Mouse (Mus musculus) hindbrain, embryonic 14.5 days (tissue): ENCODE measurements around the gene Erc1. TPM values are rescaled to one million over a fixed set of nuclear protein-coding genes. Genes with fewer than 3 reads are reported as not detected.
"Not testable (repeated sequence)": the region's sequence is repeated elsewhere in the genome, so short reads cannot be mapped to it uniquely, and the experiment has no call there.

ENCODE experiments used
- ATAC-seq: fragments of 200-750 bp; cut with Nextera tagmentation; 2 replicates; pipeline ENCODE4 v1.8.0; 2017; ENCODE audit warnings: moderate number of reproducible peaks, mild to moderate bottlenecking, moderate TSS enrichment, moderate library complexity; ENCODE audit not compliant: low FRiP score
- DNase-seq: peaks from one replicate; pipeline ENCODE4 v3.0.0-alpha.2; 2015; ENCODE audit warnings: low spot score
- H3K27ac ChIP-seq: fragments of 300-500 bp; sonication (generic); 2 replicates; pipeline ENCODE4 v1.5.1; 2014; ENCODE audit warnings: mild to moderate bottlenecking, moderate library complexity
- H3K27me3 ChIP-seq: fragments of 300-500 bp; sonication (generic); 2 replicates; pipeline ENCODE4 v1.6.1; 2014; ENCODE audit warnings: mild to moderate bottlenecking, low read length, mixed read lengths; ENCODE audit not compliant: control insufficient read depth, insufficient read depth
- H3K36me3 ChIP-seq: fragments of 300-500 bp; sonication (generic); replicated peaks from 2 replicates; pipeline ENCODE4 v1.6.1; 2014; ENCODE audit not compliant: control insufficient read depth, insufficient read depth
- H3K4me1 ChIP-seq: fragments of 300-500 bp; sonication (generic); replicated peaks from 2 replicates; pipeline ENCODE4 v1.6.1; 2014; ENCODE audit warnings: antibody characterized with exemption, low read length, mixed read lengths; ENCODE audit not compliant: control insufficient read depth, insufficient read depth
- H3K4me2 ChIP-seq: fragments of 300-500 bp; sonication (generic); replicated peaks from 2 replicates; pipeline ENCODE4 v1.6.1; 2014; ENCODE audit warnings: mild to moderate bottlenecking, moderate library complexity
- H3K4me3 ChIP-seq: fragments of 300-500 bp; sonication (generic); replicated peaks from 2 replicates; pipeline ENCODE4 v1.5.1; 2014; ENCODE audit warnings: mild to moderate bottlenecking, low read length
- H3K9ac ChIP-seq: fragments of 300-500 bp; sonication (generic); 2 replicates; pipeline ENCODE4 v1.6.1; 2014
- H3K9me3 ChIP-seq: fragments of 300-500 bp; sonication (generic); 2 replicates; pipeline ENCODE4 v1.6.1; 2016; ENCODE audit warnings: low read length; ENCODE audit not compliant: control insufficient read depth
- WGBS: fragments of 180-500 bp; shearing (Covaris S2); extraction: QIAGEN DNeasy Blood & Tissue Kit; methylation state at CpG from one replicate; pipeline ENCODE4 v1.1.7; 2014; 5-methylcytosine and 5-hydroxymethylcytosine counted together
- polyA plus RNA-seq: library from polyadenylated mRNA; unstranded; fragments of >200 nt; fragmentation: Nextera tagmentation; extraction: Ambion mirVana; gene quantifications from 2 replicates; pipeline ENCODE4 v1.2.1, GENCODE M21; 2014

The Erc1 gene
- polyA plus RNA-seq, 1 experiment from 2014 or later = 64.8 TPM

DNA sequence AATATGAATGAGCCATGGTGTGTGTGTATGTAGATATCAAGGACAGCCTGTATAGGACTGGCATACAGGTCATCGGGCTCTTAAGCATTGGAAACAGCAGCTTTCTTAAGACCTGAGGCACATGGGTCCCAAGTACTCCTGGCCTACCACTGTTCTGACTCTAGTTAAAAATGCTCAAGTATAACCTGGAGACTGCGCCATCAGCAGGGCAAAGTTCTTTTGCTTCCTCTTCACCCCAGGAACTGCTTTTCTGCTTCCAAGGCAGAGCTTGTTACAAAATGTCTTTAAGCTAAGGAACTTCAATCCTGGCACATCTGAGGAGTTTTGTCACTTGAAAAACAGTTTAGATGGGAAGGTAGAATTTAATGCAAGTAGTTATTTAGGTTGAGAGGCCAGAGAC is 189.5 kb downstream of the Erc1 start:
- no peaks in the 10 kb centered on the region for H3K9me3 ChIP-seq
- H3K36me3 ChIP-seq = no peaks in the 10 kb centered on the region
- no peak overlapping the region for H3K27ac ChIP-seq
- DNase-seq (no peak), ATAC-seq (no peak)
- no peak overlapping the region for H3K9ac ChIP-seq
- H3K4me2 ChIP-seq = no peak overlapping the region
- H3K4me1 ChIP-seq = no peaks in the 10 kb centered on the region
- no peak overlapping the region for H3K4me3 ChIP-seq
- no peaks in the 10 kb centered on the region for H3K27me3 ChIP-seq
- WGBS = 97% methylated on average over 2 of the region's 2 CpGs

DNA sequence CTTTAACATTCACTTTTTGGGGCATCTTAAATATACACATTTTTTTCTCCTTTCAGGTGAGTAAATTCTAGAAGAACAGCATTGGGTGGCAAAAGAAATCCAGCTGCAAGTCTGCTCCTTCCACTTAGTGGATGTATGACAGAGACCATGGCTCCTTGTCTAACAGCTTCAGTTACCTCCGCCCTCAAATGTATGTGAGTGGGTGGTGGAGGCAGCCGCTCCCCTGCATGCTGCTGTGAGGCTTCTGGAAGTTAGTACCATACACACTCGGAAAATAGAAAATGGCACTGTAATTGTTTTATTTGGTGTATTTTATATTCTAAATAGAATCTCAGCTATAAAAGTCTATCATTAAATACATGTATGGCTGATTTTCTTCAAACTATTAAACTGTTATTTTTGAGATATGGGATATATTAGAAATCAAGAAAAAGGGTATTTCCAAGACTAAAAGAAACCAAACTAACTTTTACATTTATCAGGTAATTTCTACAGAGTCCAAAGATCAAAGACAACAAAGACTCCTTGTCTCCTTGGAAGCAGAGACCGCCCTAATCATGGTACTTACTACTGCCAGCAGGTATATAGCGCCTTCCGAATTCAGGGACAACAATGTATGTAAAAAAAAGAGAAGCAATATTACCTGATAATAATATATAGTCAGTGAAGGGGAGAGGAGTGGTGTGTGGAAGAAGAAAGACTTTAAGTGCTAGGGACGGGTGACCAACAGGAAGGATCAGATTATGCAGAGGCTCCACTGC is 190.4 kb downstream of the Erc1 start:
- Histone ChIP-seq H3K9ac (no peak overlapping the region), H3K27ac (no peak overlapping the region), H3K4me2 (no peak overlapping the region), H3K36me3 (no peaks in the 10 kb centered on the region), H3K4me1 (no peaks in the 10 kb centered on the region), H3K27me3 (no peaks in the 10 kb centered on the region), H3K9me3 (no peaks in the 10 kb centered on the region), H3K4me3 (no peak overlapping the region)
- WGBS = 93% methylated on average over 7 of the region's 7 CpGs
- ATAC-seq (no peak), DNase-seq (no peak)

GRCm38 (mm10) chr6:119654777-119655176 is 193.2 kb downstream of the Erc1 start:
- H3K36me3 ChIP-seq, H3K4me1 ChIP-seq, H3K27ac ChIP-seq, H3K4me3 ChIP-seq, DNase-seq, H3K4me2 ChIP-seq, ATAC-seq, H3K9me3 ChIP-seq, H3K9ac ChIP-seq, H3K27me3 ChIP-seq: not testable (repeated sequence)
- 92% methylated on average over 2 of the region's 2 CpGs for WGBS

DNA sequence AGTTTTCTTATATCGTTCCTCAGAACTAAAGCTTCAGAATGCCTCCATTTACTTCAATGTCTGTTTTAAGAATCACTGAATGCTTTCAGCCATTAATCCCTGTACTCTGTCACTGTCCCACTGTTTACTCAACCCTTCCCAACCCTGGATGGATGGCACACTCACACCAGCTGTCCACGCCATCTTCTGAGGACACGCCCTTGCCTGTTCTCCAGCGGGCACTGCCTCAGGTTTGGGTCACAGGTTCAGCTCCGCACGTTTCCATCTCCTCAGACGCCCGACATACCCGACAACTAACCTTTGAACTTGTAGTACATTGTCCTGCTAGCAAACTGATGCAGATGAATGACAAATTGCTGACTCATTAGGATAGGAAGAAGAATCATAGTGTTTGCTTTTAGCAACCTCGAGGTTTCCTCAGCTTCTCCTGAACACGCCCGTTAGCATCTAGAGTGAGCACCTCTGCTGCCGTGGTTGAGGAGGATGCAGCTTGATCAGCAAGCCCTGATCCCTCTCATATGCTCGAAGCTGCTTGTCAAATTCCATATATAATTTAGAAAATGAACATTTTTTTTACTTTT is 204.0 kb downstream of the Erc1 start:
- Histone ChIP-seq H3K4me3 (no peak overlapping the region), H3K27me3 (no peaks in the 10 kb centered on the region), H3K4me1 (no peaks in the 10 kb centered on the region), H3K27ac (no peak overlapping the region), H3K9me3 (no peaks in the 10 kb centered on the region), H3K9ac (no peak overlapping the region), H3K4me2 (no peak overlapping the region), H3K36me3 (no peaks in the 10 kb centered on the region)
- DNase-seq = no peak
- ATAC-seq = no peak
- WGBS = 69% methylated on average over 14 of the region's 14 CpGs

- no peak for ATAC-seq
- 98% methylated on average over 7 of the region's 7 CpGs for WGBS
These were observed 204.7 kb downstream of the Erc1 start for GRCm38 (mm10) chr6:119643178-119643728.

GRCm38 (mm10) chr6:119642718-119643117 is 205.2 kb downstream of the Erc1 start:
- H3K4me1 ChIP-seq = no peaks in the 10 kb centered on the region
- H3K27ac ChIP-seq = no peak overlapping the region
- no peak overlapping the region for H3K4me3 ChIP-seq
- no peaks in the 10 kb centered on the region for H3K27me3 ChIP-seq
- 93% methylated on average over 2 of the region's 2 CpGs for whole genome bisulfite sequencing
- DNase-seq (no peak), ATAC-seq (no peak)
- H3K9ac ChIP-seq = no peak overlapping the region
- no peak overlapping the region for H3K4me2 ChIP-seq
- no peaks in the 10 kb centered on the region for H3K9me3 ChIP-seq
- no peaks in the 10 kb centered on the region for H3K36me3 ChIP-seq

More at GRCm38 (mm10) chr6:119643178-119643728, 204.7 kb downstream of the Erc1 start:
- Histone ChIP-seq H3K4me3 (no peak overlapping the region), H3K9ac (no peak overlapping the region), H3K27ac (no peak overlapping the region), H3K9me3 (no peaks in the 10 kb centered on the region), H3K4me1 (no peaks in the 10 kb centered on the region), H3K27me3 (no peaks in the 10 kb centered on the region), H3K4me2 (no peak overlapping the region), H3K36me3 (no peaks in the 10 kb centered on the region)
- DNase-seq = no peak

DNA sequence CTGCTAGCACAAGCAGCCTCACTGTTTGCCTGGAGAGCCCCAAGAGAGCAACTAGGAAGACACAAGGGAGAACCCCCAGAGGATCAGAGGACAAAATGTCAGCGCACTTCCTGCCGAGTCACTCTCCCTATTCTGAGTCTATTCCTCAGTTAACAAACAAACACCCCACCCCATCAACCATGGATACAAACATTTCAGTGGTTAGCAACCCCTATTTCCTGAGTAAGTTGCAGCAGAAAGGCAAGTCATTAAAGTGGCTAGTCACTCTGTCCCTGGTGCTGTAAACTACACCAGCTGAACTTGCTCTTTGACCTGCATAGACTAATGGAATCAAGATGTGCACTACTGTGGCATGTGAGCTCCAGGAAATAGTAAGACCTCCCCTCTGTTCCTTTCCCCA is 212.3 kb downstream of the Erc1 start:
- ATAC-seq (no peak), DNase-seq (no peak)
- H3K4me2 ChIP-seq = no peak overlapping the region
- H3K4me1 ChIP-seq = no peaks in the 10 kb centered on the region
- no peak overlapping the region for H3K4me3 ChIP-seq
- no peaks in the 10 kb centered on the region for H3K27me3 ChIP-seq
- H3K9ac ChIP-seq = no peak overlapping the region
- H3K27ac ChIP-seq = no peak overlapping the region
- no peaks in the 10 kb centered on the region for H3K9me3 ChIP-seq
- WGBS = 70% methylated on average over 2 of the region's 2 CpGs
- 0 out of 2 replicates have a peak, but pooled peaks cover 6% of the 10 kb centered on the region for H3K36me3 ChIP-seq

DNA sequence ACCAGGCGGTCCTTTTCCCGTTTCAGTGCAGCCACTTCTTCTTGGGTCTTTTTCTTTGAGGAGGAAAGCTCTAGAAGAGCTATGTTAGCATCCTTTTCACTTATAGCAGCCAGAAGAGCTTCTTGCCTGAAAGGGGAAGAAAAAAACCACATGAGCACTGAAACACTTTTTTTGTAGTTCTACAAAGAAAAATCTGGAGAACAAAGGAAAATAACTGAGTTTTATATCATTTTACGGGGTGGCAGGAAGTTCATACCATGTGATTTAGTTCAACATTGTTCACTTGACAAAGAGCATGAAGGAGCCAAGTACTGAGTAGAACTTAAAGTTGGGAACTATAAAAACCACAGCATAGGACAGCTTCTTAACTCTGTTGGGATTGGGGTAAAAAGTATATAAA is 217.3 kb downstream of the Erc1 start:
- Histone ChIP-seq H3K27ac (no peak overlapping the region), H3K9me3 (no peaks in the 10 kb centered on the region), H3K27me3 (no peaks in the 10 kb centered on the region), H3K4me3 (no peak overlapping the region), H3K36me3 (peaks cover 16% of the 10 kb centered on the region), H3K4me1 (no peaks in the 10 kb centered on the region), H3K9ac (no peak overlapping the region), H3K4me2 (no peak overlapping the region)
- WGBS = 87% methylated on average over 3 of the region's 3 CpGs
- no peak for ATAC-seq
- DNase-seq = no peak

DNA sequence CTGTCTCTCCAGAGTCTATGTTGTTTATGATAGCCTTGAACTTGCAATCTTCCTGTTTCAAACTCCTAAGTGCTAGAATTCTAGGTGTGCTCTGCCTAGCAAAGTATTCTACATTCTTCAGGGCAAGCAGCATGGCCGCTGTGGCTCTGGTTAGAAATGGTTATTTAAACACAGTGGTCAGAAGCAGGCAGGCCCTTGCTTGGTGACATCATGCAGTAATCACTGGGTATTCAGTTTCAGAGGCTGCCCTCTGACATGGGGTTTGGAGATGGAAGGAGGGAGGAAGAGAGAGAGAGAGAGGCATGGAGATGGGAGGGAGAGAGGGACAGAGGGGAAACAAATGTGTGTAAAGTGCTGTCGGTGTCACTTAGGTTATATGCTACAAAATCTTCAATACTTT is 246.6 kb downstream of the Erc1 start:
- Histone ChIP-seq H3K9ac (no peak overlapping the region), H3K9me3 (no peaks in the 10 kb centered on the region), H3K4me3 (no peak overlapping the region), H3K4me2 (no peak overlapping the region), H3K27me3 (no peaks in the 10 kb centered on the region), H3K27ac (no peak overlapping the region), H3K36me3 (no peaks in the 10 kb centered on the region), H3K4me1 (no peaks in the 10 kb centered on the region)
- WGBS = 78% methylated on average over 2 of the region's 2 CpGs
- DNase-seq (no peak), ATAC-seq (no peak)
